Mouse (Mus musculus) hindbrain, embryonic 15.5 days (tissue): ENCODE data around the gene Gdi2. TPM values are rescaled to one million over a fixed set of nuclear protein-coding genes. Genes with fewer than 3 reads are reported as not detected.
A peak's percentile ranks its signal among the peaks of the same experiment; 100 is the strongest.

ENCODE experiments used
- ATAC-seq: fragments of 200-750 bp; cut with Nextera tagmentation; 2 replicates; pipeline ENCODE4 v1.8.0; 2017; ENCODE audit warnings: low read depth, moderate number of reproducible peaks, moderate TSS enrichment; ENCODE audit not compliant: low FRiP score
- H3K27ac ChIP-seq: fragments of 300-500 bp; sonication (generic); replicated peaks from 2 replicates; pipeline ENCODE4 v1.5.1; 2015; ENCODE audit warnings: mild to moderate bottlenecking, inconsistent platforms
- H3K27me3 ChIP-seq: fragments of 300-500 bp; sonication (generic); 2 replicates; pipeline ENCODE4 v1.6.1; 2015; ENCODE audit warnings: control low read depth, inconsistent platforms
- H3K36me3 ChIP-seq: fragments of 300-500 bp; sonication (generic); 2 replicates; pipeline ENCODE4 v1.6.1; 2015; ENCODE audit warnings: control low read depth, inconsistent platforms
- H3K4me1 ChIP-seq: fragments of 300-500 bp; sonication (generic); replicated peaks from 2 replicates; pipeline ENCODE4 v1.6.1; 2015; ENCODE audit warnings: control low read depth, inconsistent platforms
- H3K4me2 ChIP-seq: fragments of 300-500 bp; sonication (generic); 2 replicates; pipeline ENCODE4 v1.6.1; 2015; ENCODE audit warnings: moderate library complexity, mild to moderate bottlenecking, inconsistent platforms
- H3K4me3 ChIP-seq: fragments of 300-500 bp; sonication (generic); 2 replicates; pipeline ENCODE4 v1.5.1; 2015; ENCODE audit warnings: mild to moderate bottlenecking, inconsistent platforms
- H3K9ac ChIP-seq: fragments of 300-500 bp; sonication (generic); 2 replicates; pipeline ENCODE4 v1.6.1; 2015; ENCODE audit warnings: inconsistent platforms
- H3K9me3 ChIP-seq: fragments of 300-500 bp; sonication (generic); 2 replicates; pipeline ENCODE4 v1.6.1; 2016; ENCODE audit warnings: control low read depth, inconsistent platforms
- WGBS: fragments of 180-500 bp; shearing (Covaris S2); methylation state at CpG from one replicate; pipeline ENCODE4 v1.1.7; 2015; 5-methylcytosine and 5-hydroxymethylcytosine counted together
- polyA plus RNA-seq: library from polyadenylated mRNA; unstranded; fragments of >200 nt; fragmentation: Nextera tagmentation; extraction: Ambion mirVana; gene quantifications from 2 replicates; pipeline ENCODE4 v1.2.1, GENCODE M21; 2015

Gene Gdi2
- polyA plus RNA-seq, 1 experiment from 2014 or later: 401 TPM

- Histone ChIP-seq H3K36me3 (peaks cover 47% of the 10 kb centered on the region), H3K27ac (no peak overlapping the region), H3K9me3 (no peaks in the 10 kb centered on the region), H3K4me1 (no peaks in the 10 kb centered on the region), H3K27me3 (no peaks in the 10 kb centered on the region), H3K4me2 (no peak overlapping the region), H3K4me3 (no peak overlapping the region), H3K9ac (no peak overlapping the region)
- ATAC-seq: no peak
- 100% methylated on average over 1 of the region's 1 CpGs for WGBS
Measured at GRCm38 (mm10) chr13:3563130-3563529, 25.3 kb downstream of the Gdi2 start.

GRCm38 (mm10) chr13:3563953-3564352 is 26.1 kb downstream of the Gdi2 start:
- H3K36me3 ChIP-seq: peaks cover 55% of the 10 kb centered on the region
- H3K4me3 ChIP-seq: no peak overlapping the region

GRCm38 (mm10) chr13:3590789-3591188 is 52.9 kb downstream of the Gdi2 start:
- Histone ChIP-seq H3K27ac (no peak overlapping the region), H3K4me1 (no peaks in the 10 kb centered on the region), H3K36me3 (peaks cover 61% of the 10 kb centered on the region), H3K27me3 (no peaks in the 10 kb centered on the region), H3K9ac (no peak overlapping the region), H3K4me2 (no peak overlapping the region), H3K9me3 (no peaks in the 10 kb centered on the region), H3K4me3 (no peak overlapping the region)
- no peak for ATAC-seq
- 82% methylated on average over 3 of the region's 3 CpGs for WGBS

More at GRCm38 (mm10) chr13:3563953-3564352, 26.1 kb downstream of the Gdi2 start:
- no peak for ATAC-seq
- no peaks in the 10 kb centered on the region for H3K9me3 ChIP-seq
- WGBS: 88% methylated on average over 2 of the region's 2 CpGs
- no peaks in the 10 kb centered on the region for H3K4me1 ChIP-seq
- no peak overlapping the region for H3K4me2 ChIP-seq
- H3K9ac ChIP-seq: no peak overlapping the region
- H3K27me3 ChIP-seq: no peaks in the 10 kb centered on the region
- H3K27ac ChIP-seq: no peak overlapping the region

GRCm38 (mm10) chr13:3594311-3594710 is 56.4 kb downstream of the Gdi2 start:
- H3K4me3 ChIP-seq: no peak overlapping the region
- 97% methylated on average over 1 of the region's 1 CpGs for WGBS
- no peaks in the 10 kb centered on the region for H3K27me3 ChIP-seq
- no peak overlapping the region for H3K27ac ChIP-seq
- no peak overlapping the region for H3K9ac ChIP-seq
- H3K4me2 ChIP-seq: no peak overlapping the region
- no peaks in the 10 kb centered on the region for H3K9me3 ChIP-seq
- ATAC-seq: no peak
- peaks cover 61% of the 10 kb centered on the region for H3K36me3 ChIP-seq
- no peaks in the 10 kb centered on the region for H3K4me1 ChIP-seq

- no peak overlapping the region for H3K27ac ChIP-seq
- H3K4me3 ChIP-seq: no peak overlapping the region
- H3K4me2 ChIP-seq: no peak overlapping the region
- no peaks in the 10 kb centered on the region for H3K27me3 ChIP-seq
- H3K36me3 ChIP-seq: peaks cover 51% of the 10 kb centered on the region
- no peaks in the 10 kb centered on the region for H3K9me3 ChIP-seq
- no peak overlapping the region for H3K9ac ChIP-seq
- ATAC-seq: no peak
- H3K4me1 ChIP-seq: no peaks in the 10 kb centered on the region
- WGBS: 95% methylated on average over 6 of the region's 6 CpGs
Measured at GRCm38 (mm10) chr13:3596232-3596631, 58.4 kb downstream of the Gdi2 start.

- no peak for ATAC-seq
- peak overlapping the region; percentile 88 for H3K27ac ChIP-seq
- 28% methylated on average over 8 of the region's 8 CpGs for WGBS
Measured at GRCm38 (mm10) chr13:3609780-3610117, 71.9 kb downstream of the Gdi2 start.

GRCm38 (mm10) chr13:3610118-3610794 is 72.4 kb downstream of the Gdi2 start:
- Histone ChIP-seq H3K27ac (peak overlapping the region; percentile 88), H3K9ac (peak overlapping the region; percentile 62), H3K4me3 (peak overlapping the region; percentile 65), H3K9me3 (no peaks in the 10 kb centered on the region), H3K36me3 (no peaks in the 10 kb centered on the region), H3K4me2 (peak overlapping the region; percentile 86), H3K27me3 (0 out of 2 replicates have a peak, but pooled peaks cover 3% of the 10 kb centered on the region), H3K4me1 (peaks cover 7% of the 10 kb centered on the region; the same call in 1 of the 2 replicates)
- WGBS: under 1% methylated on average over 50 of the region's 50 CpGs
- peak; percentile 10 for ATAC-seq

More at GRCm38 (mm10) chr13:3609780-3610117, 71.9 kb downstream of the Gdi2 start:
- Histone ChIP-seq H3K4me1 (peaks cover 7% of the 10 kb centered on the region; the same call in 1 of the 2 replicates), H3K4me3 (peak overlapping the region; percentile 65), H3K9ac (peak overlapping the region; percentile 62), H3K27me3 (0 out of 2 replicates have a peak, but pooled peaks cover 3% of the 10 kb centered on the region), H3K9me3 (no peaks in the 10 kb centered on the region), H3K4me2 (peak overlapping the region; percentile 86), H3K36me3 (no peaks in the 10 kb centered on the region)

GRCm38 (mm10) chr13:3610795-3611438 is 73.1 kb downstream of the Gdi2 start, which contains the start of gene Fam208b:
TSS of gene Fam208b (minus strand) at chr13:3611108.
- Histone ChIP-seq H3K27ac (peak within 1 kb of the TSS; percentile 88), H3K36me3 (no peaks in the 10 kb centered on the region), H3K27me3 (0 out of 2 replicates have a peak, but pooled peaks cover 3% of the 10 kb centered on the region), H3K9me3 (no peaks in the 10 kb centered on the region), H3K4me1 (peaks cover 7% of the 10 kb centered on the region; the same call in 1 of the 2 replicates), H3K4me3 (peak within 1 kb of the TSS; percentile 65), H3K4me2 (peak within 1 kb of the TSS; percentile 86), H3K9ac (peak within 1 kb of the TSS; percentile 62)
- WGBS: under 1% methylated on average over 58 of the region's 58 CpGs
- ATAC-seq: peak; percentile 99

Other genes with a start within 250 kb of the Gdi2 start
- gene Fam208b, start 73.0 kb downstream of the Gdi2 start, polyA plus RNA-seq: 13.5 and 16.8 TPM in 2 replicates
- 13.4 and 17.9 TPM in 2 replicates for gene Asb13, start 96.0 kb downstream of the Gdi2 start, polyA plus RNA-seq